Mouse (Mus musculus) urinary bladder, postnatal 36 days (tissue): Measurements from ENCODE around the gene Pfdn4.

ENCODE experiments used
- DNase-seq, 2 experiments: peaks; one replicate each; pipeline ENCODE4 v3.0.0; 2022; ENCODE audit warnings: low spot score in 2 of 2, mixed read lengths in 1 of 2

The Pfdn4 gene

GRCm38 (mm10) chr2:170497091-170497566 lies 901 bp downstream of the Pfdn4 start, which contains the start of gene Cyp24a1:
TSS of gene Cyp24a1 (minus strand) at chr2:170497145.
- peak; percentile 50 to 84 for DNase-seq

- no peak for DNase-seq
Observed at GRCm38 (mm10) chr2:170498011-170498410, 1.8 kb downstream of the Pfdn4 start.

- DNase-seq, result no peak
Observed at GRCm38 (mm10) chr2:170503343-170503742, 7.1 kb downstream of the Pfdn4 start.

- no peak for DNase-seq
Observed at GRCm38 (mm10) chr2:170503983-170504382, 7.8 kb downstream of the Pfdn4 start.

- peak; percentile 80 to 85 for DNase-seq
Observed at GRCm38 (mm10) chr2:170507734-170508133, 11.5 kb downstream of the Pfdn4 start.

- peak; percentile 84 to 87 for DNase-seq
Observed at GRCm38 (mm10) chr2:170508821-170509220, 12.6 kb downstream of the Pfdn4 start.

GRCm38 (mm10) chr2:170511073-170511891 lies 15.1 kb downstream of the Pfdn4 start:
- DNase-seq, result peak; percentile 88 to 90

GRCm38 (mm10) chr2:170513756-170514155 lies 17.5 kb downstream of the Pfdn4 start:
- DNase-seq, result no peak

- peak in 1 of 2 experiments; percentile 33 for DNase-seq
Observed at GRCm38 (mm10) chr2:170520321-170520971, 24.2 kb downstream of the Pfdn4 start.

- peak; percentile 25 to 29 for DNase-seq
Observed at GRCm38 (mm10) chr2:170526513-170526912, 30.3 kb downstream of the Pfdn4 start.

- no peak for DNase-seq
Observed at GRCm38 (mm10) chr2:170528061-170528460, 31.8 kb downstream of the Pfdn4 start.

GRCm38 (mm10) chr2:170529766-170530165 lies 33.5 kb downstream of the Pfdn4 start:
- no peak for DNase-seq

- DNase-seq, result no peak
Observed at GRCm38 (mm10) chr2:170530256-170530655, 34.0 kb downstream of the Pfdn4 start.

- DNase-seq, result no peak
Observed at GRCm38 (mm10) chr2:170534116-170534802, 38.0 kb downstream of the Pfdn4 start.

- DNase-seq, result no peak
Observed at GRCm38 (mm10) chr2:170534803-170535174, 38.6 kb downstream of the Pfdn4 start.

GRCm38 (mm10) chr2:170535841-170536240 lies 39.6 kb downstream of the Pfdn4 start:
- DNase-seq, result no peak

- DNase-seq, result no peak
Observed at GRCm38 (mm10) chr2:170539211-170539610, 43.0 kb downstream of the Pfdn4 start.

- DNase-seq, result no peak
Observed at GRCm38 (mm10) chr2:170543625-170544024, 47.4 kb downstream of the Pfdn4 start.

- DNase-seq, result no peak
Observed at GRCm38 (mm10) chr2:170544159-170544558, 47.9 kb downstream of the Pfdn4 start.

GRCm38 (mm10) chr2:170544950-170545349 lies 48.7 kb downstream of the Pfdn4 start:
- DNase-seq, result no peak

GRCm38 (mm10) chr2:170545745-170546144 lies 49.5 kb downstream of the Pfdn4 start:
- DNase-seq, result no peak

- no peak for DNase-seq
Observed at GRCm38 (mm10) chr2:170547526-170547925, 51.3 kb downstream of the Pfdn4 start.
